18 mouse cellular contexts compared by ENCODE assay signal in genomic region chr2:9683673-9684210, GRCm38 (mm10).
"Had no signal": no experiment of that assay in that cellular context is flagged by ENCODE, and none has a peak within 500 bp of the region (broad histone marks: within the 10 kb centered on the region; RNA-seq: fewer than 3 reads in every experiment).

No protein-coding gene starts in this region.

- H3K4me1 ChIP-seq: kidney, embryonic 15.5 days; limb, embryonic 15.5 days; liver, embryonic 15.5 days; lung, embryonic 15.5 days; midbrain, embryonic 10.5 days; midbrain, embryonic 13.5 days; neural tube, embryonic 13.5 days had no signal

- H3K4me3 ChIP-seq: kidney, embryonic 15.5 days; limb, embryonic 15.5 days; liver, embryonic 12.5 days; liver, embryonic 15.5 days; lung, embryonic 15.5 days; megakaryocyte, embryonic 14.5 days; midbrain, embryonic 10.5 days; midbrain, embryonic 13.5 days; neural tube, embryonic 13.5 days had no signal

- H3K27ac ChIP-seq: kidney, embryonic 15.5 days; limb, embryonic 15.5 days; liver, embryonic 12.5 days; liver, embryonic 15.5 days; lung, embryonic 15.5 days; midbrain, embryonic 10.5 days; midbrain, embryonic 13.5 days; neural tube, embryonic 13.5 days had no signal

- H3K9ac ChIP-seq: kidney, embryonic 15.5 days; limb, embryonic 15.5 days; liver, embryonic 12.5 days; liver, embryonic 15.5 days; lung, embryonic 15.5 days; midbrain, embryonic 13.5 days; neural tube, embryonic 13.5 days had no signal

- H3K4me2 ChIP-seq: kidney, embryonic 15.5 days; limb, embryonic 15.5 days; liver, embryonic 12.5 days; liver, embryonic 15.5 days; lung, embryonic 15.5 days; midbrain, embryonic 13.5 days; neural tube, embryonic 13.5 days had no signal

- H3K36me3 ChIP-seq: kidney, embryonic 15.5 days; limb, embryonic 15.5 days; liver, embryonic 12.5 days; liver, embryonic 15.5 days; lung, embryonic 15.5 days; midbrain, embryonic 10.5 days; midbrain, embryonic 13.5 days; neural tube, embryonic 13.5 days had no signal

- ATAC-seq: liver, embryonic 12.5 days; midbrain, embryonic 13.5 days had no signal

- H3K27me3 ChIP-seq: kidney, embryonic 15.5 days; limb, embryonic 15.5 days; liver, embryonic 12.5 days; liver, embryonic 15.5 days; lung, embryonic 15.5 days; midbrain, embryonic 13.5 days; neural tube, embryonic 13.5 days had no signal

- H3K9me3 ChIP-seq: kidney, embryonic 15.5 days; limb, embryonic 15.5 days; liver, embryonic 12.5 days; liver, embryonic 15.5 days; lung, embryonic 15.5 days; megakaryocyte, embryonic 14.5 days; midbrain, embryonic 10.5 days; midbrain, embryonic 13.5 days; neural tube, embryonic 13.5 days had no signal

- DNase-seq: kidney, adult 11 months; kidney, adult 8-10 months; kidney, postnatal 10 days; kidney, postnatal 36 days; left cerebral cortex, postnatal 4 days; lung, adult 18-20 months; lung, postnatal 10 days; lung, postnatal 36 days; thymus, adult 18-20 months had no signal
